Mouse (Mus musculus) thymus, adult 2 months (tissue): Measurements from ENCODE around the gene Pofut2.

Source experiments
- CTCF ChIP-seq: fragments of 200-500 bp; IDR thresholded peaks from 2 replicates; pipeline ENCODE4 v1.5.1; 2012; ENCODE audit warnings: mild to moderate bottlenecking, control low read depth, low read length, moderate library complexity, borderline replicate concordance; ENCODE audit not compliant: control insufficient read depth, poor library complexity, insufficient read depth; ENCODE audit errors: extremely low read depth
- POLR2A ChIP-seq: fragments of 200-500 bp; IDR thresholded peaks from 2 replicates; pipeline ENCODE4 v1.6.1; 2012; ENCODE audit warnings: mild to moderate bottlenecking, low read length, control low read depth, moderate library complexity; ENCODE audit not compliant: control insufficient read depth, poor library complexity, insufficient read depth; ENCODE audit errors: extremely low read depth

DNA sequence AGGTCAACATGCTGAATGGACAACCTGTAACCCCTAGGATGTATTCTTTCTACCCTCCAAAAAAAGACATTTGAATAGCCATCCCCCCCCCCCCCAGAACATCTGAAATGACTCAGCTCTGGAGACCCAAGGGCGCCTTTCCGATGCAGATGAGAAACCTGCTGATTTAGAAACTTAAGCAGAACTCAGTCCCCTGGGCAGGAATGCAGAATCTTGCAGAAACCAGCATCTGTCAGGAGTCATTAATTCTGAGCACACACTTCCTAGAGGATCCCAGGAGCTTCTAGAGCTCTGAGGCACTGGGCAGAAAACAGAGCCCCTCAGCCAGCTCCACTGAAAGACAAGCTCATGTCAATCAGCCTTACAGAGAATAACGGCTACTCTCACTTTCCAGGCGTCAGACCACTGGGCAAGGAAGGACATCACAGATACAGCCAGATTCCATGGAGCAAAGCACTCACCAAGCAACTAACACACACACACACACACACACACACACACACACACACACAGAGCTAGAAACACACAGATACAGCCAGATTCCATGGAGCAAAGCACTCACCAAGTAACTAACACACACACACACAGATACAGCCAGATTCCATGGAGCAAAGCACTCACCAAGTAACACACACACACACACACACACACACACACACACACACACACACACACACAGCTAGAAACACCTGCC lies 46.0 kb downstream of the Pofut2 start:
- TF ChIP-seq CTCF (no peak), POLR2A (no peak)
